Mouse (Mus musculus) ES-Bruce4 (cell line): ENCODE results near the gene 4933416C03Rik. TPM values are rescaled to one million over a fixed set of nuclear protein-coding genes. Genes with fewer than 3 reads are reported as not detected.

ENCODE experiments used
- H3K27ac ChIP-seq: 2 replicates; pipeline ENCODE4 v1.5.1; 2012; ENCODE audit warnings: low read length, inconsistent platforms; ENCODE audit not compliant: insufficient read depth
- H3K27me3 ChIP-seq: 2 replicates; pipeline ENCODE4 v1.6.1; 2012; ENCODE audit warnings: mild to moderate bottlenecking, low read length, inconsistent platforms; ENCODE audit not compliant: control insufficient read depth, poor library complexity, insufficient read depth, severe bottlenecking
- H3K36me3 ChIP-seq: 2 replicates; pipeline ENCODE4 v1.6.1; 2012; ENCODE audit warnings: inconsistent platforms, mild to moderate bottlenecking, low read length, moderate library complexity; ENCODE audit not compliant: control insufficient read depth, poor library complexity, insufficient read depth, severe bottlenecking
- H3K4me1 ChIP-seq: one replicate; pipeline ENCODE4 v1.8.1; 2011; ENCODE audit warnings: low read length; ENCODE audit not compliant: control insufficient read depth, insufficient read depth
- H3K4me3 ChIP-seq: 2 replicates; pipeline ENCODE4 v1.5.1; 2011; ENCODE audit warnings: low read depth, mild to moderate bottlenecking, low read length
- H3K9ac ChIP-seq: 2 replicates; pipeline ENCODE4 v1.6.1; 2012; ENCODE audit warnings: low read depth, mild to moderate bottlenecking, inconsistent platforms; ENCODE audit not compliant: poor library complexity, severe bottlenecking
- H3K9me3 ChIP-seq: replicated peaks from 2 replicates; pipeline ENCODE4 v1.6.1; 2012; ENCODE audit warnings: mild to moderate bottlenecking, low read length, inconsistent platforms; ENCODE audit not compliant: control insufficient read depth, poor library complexity, insufficient read depth, severe bottlenecking
- CTCF ChIP-seq: IDR thresholded peaks from one replicate; pipeline ENCODE4 v1.8.1; 2011; ENCODE audit warnings: low read depth, low read length
- EP300 ChIP-seq: IDR thresholded peaks from 2 replicates; pipeline ENCODE4 v1.6.1; 2011; ENCODE audit warnings: low read depth, low read length; ENCODE audit not compliant: insufficient read depth
- POLR2A ChIP-seq: IDR thresholded peaks from one replicate; pipeline ENCODE4 v1.8.1; 2011; ENCODE audit warnings: low read length; ENCODE audit not compliant: insufficient read depth
- polyA plus RNA-seq: library from polyadenylated mRNA; stranded (reverse); fragments of >200 nt; gene quantifications from 2 replicates; pipeline ENCODE4 v1.2.4, GENCODE M21; 2011; ENCODE audit warnings: low read depth; ENCODE audit not compliant: missing spikeins, insufficient read depth, insufficient read length

4933416C03Rik gene
- polyA plus RNA-seq, 1 experiment, result not detected

DNA sequence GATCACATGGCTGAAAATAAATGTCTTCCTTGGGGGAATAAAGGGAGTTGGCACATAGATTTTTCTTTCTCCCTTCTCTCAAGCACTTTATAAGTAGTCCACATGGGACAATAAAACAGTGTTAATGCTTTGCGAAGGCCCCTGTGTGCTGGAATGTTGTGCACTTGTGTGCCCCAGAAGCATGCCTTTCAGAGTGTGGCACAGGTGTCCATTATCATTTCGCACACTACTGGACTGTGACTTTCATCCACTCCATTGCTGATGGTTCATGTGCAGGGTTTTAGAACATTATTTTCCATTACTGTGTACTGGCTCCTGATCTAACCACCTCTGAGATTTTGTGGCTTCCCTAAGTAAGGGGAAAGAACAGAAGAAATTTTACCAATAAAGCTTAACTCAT is 10.1 kb upstream of the 4933416C03Rik start:
- Histone ChIP-seq H3K4me3 (no peak overlapping the region), H3K27me3 (no peaks in the 10 kb centered on the region), H3K27ac (no peak overlapping the region), H3K9me3 (no peaks in the 10 kb centered on the region), H3K4me1 (no peaks in the 10 kb centered on the region), H3K9ac (no peak overlapping the region), H3K36me3 (no peaks in the 10 kb centered on the region)
- no peak for TF ChIP-seq CTCF
- no peak for TF ChIP-seq POLR2A
- TF ChIP-seq EP300, result no peak

DNA sequence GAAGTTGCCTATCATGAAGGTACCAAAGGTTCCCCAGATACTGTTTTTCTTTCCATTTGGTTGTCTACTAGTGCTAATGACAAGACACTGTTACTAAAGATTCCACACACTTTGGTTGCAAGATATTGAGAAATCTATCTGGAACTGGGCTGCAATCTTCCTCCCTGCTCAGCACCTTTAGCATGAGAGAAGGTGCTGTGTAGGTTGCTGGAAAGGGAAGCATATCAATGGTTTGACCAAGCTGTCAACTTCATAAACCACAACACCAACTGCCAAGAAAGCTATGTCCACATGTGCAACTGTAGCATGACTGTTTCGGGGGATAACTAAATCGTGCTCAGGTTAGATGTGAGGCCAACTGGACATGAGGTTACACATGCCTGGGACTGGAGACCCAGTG is 7.7 kb upstream of the 4933416C03Rik start:
- no peaks in the 10 kb centered on the region for H3K36me3 ChIP-seq
- H3K9me3 ChIP-seq, result no peaks in the 10 kb centered on the region
- no peak overlapping the region for H3K4me3 ChIP-seq
- no peaks in the 10 kb centered on the region for H3K27me3 ChIP-seq
- H3K9ac ChIP-seq, result no peak overlapping the region
- TF ChIP-seq CTCF, result no peak
- TF ChIP-seq EP300, result no peak
- TF ChIP-seq POLR2A, result no peak
- H3K27ac ChIP-seq, result no peak overlapping the region
- no peaks in the 10 kb centered on the region for H3K4me1 ChIP-seq

DNA sequence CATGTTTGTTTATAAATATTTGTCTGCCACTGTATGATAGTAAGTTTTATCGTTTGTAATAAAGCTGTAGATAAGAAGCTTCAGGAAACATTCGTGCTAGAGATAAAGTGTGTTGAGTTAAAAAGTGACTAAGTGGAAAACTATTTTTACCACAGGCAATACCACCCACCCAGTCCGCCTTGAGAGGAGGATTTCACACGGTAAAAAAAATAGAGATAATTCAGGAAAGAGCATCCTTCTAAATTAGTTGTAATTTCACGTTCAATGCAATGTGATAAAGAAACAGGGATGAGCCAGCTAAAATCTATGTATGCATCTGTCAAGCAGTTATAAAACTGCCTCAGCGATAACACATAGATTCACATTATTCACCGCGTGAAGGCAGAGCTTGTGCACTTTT is 3.3 kb upstream of the 4933416C03Rik start:
- TF ChIP-seq POLR2A (no peak), CTCF (no peak), EP300 (no peak)
- no peaks in the 10 kb centered on the region for H3K4me1 ChIP-seq
- no peaks in the 10 kb centered on the region for H3K9me3 ChIP-seq
- H3K36me3 ChIP-seq, result no peaks in the 10 kb centered on the region
- no peak overlapping the region for H3K27ac ChIP-seq
- no peak overlapping the region for H3K4me3 ChIP-seq
- H3K27me3 ChIP-seq, result no peaks in the 10 kb centered on the region
- H3K9ac ChIP-seq, result no peak overlapping the region

DNA sequence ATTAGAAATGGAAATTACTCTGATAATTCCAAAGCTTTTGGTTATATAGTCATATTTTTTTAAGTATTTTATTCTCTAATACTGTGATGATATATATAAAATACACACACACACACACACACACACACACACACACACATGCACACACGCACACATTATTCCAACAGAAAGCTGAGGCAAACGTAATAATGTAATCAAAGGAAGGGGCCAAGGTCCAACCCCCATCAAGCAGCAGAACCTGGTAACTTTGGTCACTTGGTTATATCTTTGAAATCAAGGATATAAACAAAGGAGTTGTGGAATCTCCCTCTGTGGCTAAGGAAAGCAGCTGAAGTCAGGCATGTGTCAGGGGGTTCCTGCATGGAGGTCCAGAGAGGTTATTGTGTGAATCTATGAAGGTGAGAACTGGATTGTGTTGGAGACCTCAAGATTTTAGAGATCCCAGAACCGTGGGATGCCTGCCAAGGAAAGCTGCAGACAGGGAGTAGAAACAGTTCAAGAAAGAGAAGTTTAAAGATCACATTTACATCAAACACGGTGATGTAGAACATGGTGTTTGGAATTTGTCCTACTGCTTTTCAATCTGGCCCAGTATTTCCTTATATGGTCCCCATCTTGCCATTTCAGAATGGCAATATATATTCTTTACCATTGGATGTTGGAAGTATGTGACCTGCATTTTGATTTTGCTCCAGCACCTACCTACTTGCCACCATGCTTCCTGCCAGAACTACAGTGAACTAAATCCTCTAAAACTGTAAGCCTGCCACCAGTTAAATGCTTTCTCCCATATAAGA is 2.4 kb upstream of the 4933416C03Rik start:
- no peak overlapping the region for H3K4me3 ChIP-seq
- H3K36me3 ChIP-seq, result no peaks in the 10 kb centered on the region
- H3K27ac ChIP-seq, result no peak overlapping the region
- TF ChIP-seq POLR2A, result no peak
- no peak for TF ChIP-seq EP300
- TF ChIP-seq CTCF, result no peak
- H3K27me3 ChIP-seq, result no peaks in the 10 kb centered on the region; the same call in 1 of the 2 replicates
- no peak overlapping the region for H3K9ac ChIP-seq
- no peaks in the 10 kb centered on the region for H3K9me3 ChIP-seq
- no peaks in the 10 kb centered on the region for H3K4me1 ChIP-seq

DNA sequence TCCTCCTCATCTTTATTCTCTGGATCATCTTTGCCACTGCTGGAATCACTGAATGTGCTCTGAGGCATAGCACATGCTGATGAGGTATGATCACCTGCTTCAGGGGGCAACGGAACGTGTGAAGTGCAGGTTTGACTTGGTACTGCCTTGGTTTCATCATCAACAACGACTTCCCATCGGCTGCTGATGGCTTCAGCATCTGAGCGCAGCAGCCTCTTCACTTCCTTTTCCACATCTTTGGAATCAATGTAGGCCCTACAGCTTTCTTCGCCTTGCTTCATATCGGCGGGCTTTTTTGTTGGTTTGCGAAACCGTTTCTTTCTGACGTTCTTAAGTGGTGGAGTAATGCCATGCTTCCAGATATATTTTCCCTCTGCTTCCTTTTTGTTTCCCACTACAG is 849 bp downstream of the 4933416C03Rik start:
- Histone ChIP-seq H3K4me1 (no peaks in the 10 kb centered on the region), H3K27ac (no peak overlapping the region), H3K36me3 (no peaks in the 10 kb centered on the region), H3K4me3 (no peak overlapping the region; the same call in 1 of the 2 replicates), H3K9ac (no peak overlapping the region), H3K27me3 (no peaks in the 10 kb centered on the region; the same call in 1 of the 2 replicates), H3K9me3 (no peaks in the 10 kb centered on the region)
- TF ChIP-seq CTCF (no peak), EP300 (no peak), POLR2A (no peak)

DNA sequence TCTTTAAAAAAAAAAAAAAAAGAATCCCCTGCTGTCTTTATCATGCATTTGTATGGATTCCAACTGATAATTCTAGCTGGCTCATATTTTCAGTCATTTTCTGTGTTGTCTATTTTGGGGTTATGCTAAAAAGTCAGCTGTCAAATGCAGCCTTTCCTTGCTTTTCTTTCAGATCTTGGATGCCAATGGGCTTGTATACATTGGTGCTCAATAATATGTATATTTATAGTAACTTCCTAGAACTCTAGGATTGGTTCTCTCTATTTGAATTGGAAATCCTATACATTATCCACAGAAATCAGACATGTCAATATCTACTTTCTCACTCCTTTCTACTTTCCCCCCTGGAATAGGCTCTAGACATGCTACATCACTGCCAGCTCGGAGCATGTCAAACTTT is 5.0 kb downstream of the 4933416C03Rik start:
- H3K27me3 ChIP-seq, result no peaks in the 10 kb centered on the region; the same call in 1 of the 2 replicates
- H3K9ac ChIP-seq, result no peak overlapping the region
- H3K27ac ChIP-seq, result no peak overlapping the region
- no peak for TF ChIP-seq CTCF
- H3K36me3 ChIP-seq, result no peaks in the 10 kb centered on the region
- H3K9me3 ChIP-seq, result no peaks in the 10 kb centered on the region
- no peak overlapping the region for H3K4me3 ChIP-seq
- H3K4me1 ChIP-seq, result no peaks in the 10 kb centered on the region
